Mouse (Mus musculus): Measurements from ENCODE around the gene Rer1.

Gene Rer1

GRCm38 (mm10) chr4:155074418-155074817, 11.8 kb downstream of the Rer1 start:
- no peak for DNase-seq (ENCODE audit: low read depth, low spot score)

GRCm38 (mm10) chr4:155070921-155071320, 15.3 kb downstream of the Rer1 start:
- DNase-seq (ENCODE audit: low read depth, low spot score) = no peak

- no peak for DNase-seq (ENCODE audit: low read depth, low spot score)
Measured at GRCm38 (mm10) chr4:155070199-155070598, 16.0 kb downstream of the Rer1 start.

- no peak for DNase-seq (ENCODE audit: low read depth, low spot score)
Measured at GRCm38 (mm10) chr4:155069191-155069590, 17.0 kb downstream of the Rer1 start.

- no peak for DNase-seq (ENCODE audit: low read depth, low spot score)
Measured at GRCm38 (mm10) chr4:155068357-155068972, 17.7 kb downstream of the Rer1 start.

GRCm38 (mm10) chr4:155066834-155067522, 19.2 kb downstream of the Rer1 start, which contains the start of gene Pex10:
Gene Pex10 (plus strand): TSS chr4:155067016.
- peak; percentile 94 for DNase-seq (ENCODE audit: low read depth, low spot score)

GRCm38 (mm10) chr4:155065970-155066833, 20.0 kb downstream of the Rer1 start:
- DNase-seq (ENCODE audit: low read depth, low spot score) = peak; percentile 86

- DNase-seq (ENCODE audit: low read depth, low spot score) = no peak
Measured at GRCm38 (mm10) chr4:155064474-155064873, 21.7 kb downstream of the Rer1 start.

GRCm38 (mm10) chr4:155063895-155064294, 22.3 kb downstream of the Rer1 start:
- DNase-seq (ENCODE audit: low read depth, low spot score) = no peak

GRCm38 (mm10) chr4:155058325-155058724, 27.9 kb downstream of the Rer1 start:
- no peak for DNase-seq (ENCODE audit: low read depth, low spot score)

- DNase-seq (ENCODE audit: low read depth, low spot score) = no peak
Measured at GRCm38 (mm10) chr4:155056724-155057123, 29.5 kb downstream of the Rer1 start, which contains the start of gene Plch2. Gene Plch2 (minus strand): TSS chr4:155056784.

GRCm38 (mm10) chr4:155050116-155050515, 36.1 kb downstream of the Rer1 start:
- no peak for DNase-seq (ENCODE audit: low read depth, low spot score)

GRCm38 (mm10) chr4:155046636-155047035, 39.5 kb downstream of the Rer1 start:
- DNase-seq (ENCODE audit: low read depth, low spot score) = no peak

GRCm38 (mm10) chr4:155043289-155043625, 42.9 kb downstream of the Rer1 start:
- DNase-seq (ENCODE audit: low read depth, low spot score) = no peak

- no peak for DNase-seq (ENCODE audit: low read depth, low spot score)
Measured at GRCm38 (mm10) chr4:155042606-155043288, 43.4 kb downstream of the Rer1 start.

GRCm38 (mm10) chr4:155040696-155041095, 45.5 kb downstream of the Rer1 start:
- DNase-seq (ENCODE audit: low read depth, low spot score) = no peak

GRCm38 (mm10) chr4:155040197-155040596, 46.0 kb downstream of the Rer1 start:
- no peak for DNase-seq (ENCODE audit: low read depth, low spot score)

GRCm38 (mm10) chr4:155034787-155035186, 51.4 kb downstream of the Rer1 start:
- DNase-seq (ENCODE audit: low read depth, low spot score) = no peak

GRCm38 (mm10) chr4:155034202-155034601, 52.0 kb downstream of the Rer1 start:
- no peak for DNase-seq (ENCODE audit: low read depth, low spot score)

GRCm38 (mm10) chr4:155033115-155033514, 53.1 kb downstream of the Rer1 start:
- DNase-seq (ENCODE audit: low read depth, low spot score) = no peak

GRCm38 (mm10) chr4:155024170-155025010, 61.8 kb downstream of the Rer1 start:
- DNase-seq (ENCODE audit: low read depth, low spot score) = no peak

All from telencephalon, adult 2 months (tissue).